Mouse (Mus musculus) ES-Bruce4 (cell line): ENCODE measurements around the gene Egflam. TPM values are rescaled to one million over a fixed set of nuclear protein-coding genes. Genes with fewer than 3 reads are reported as not detected.

Source experiments
- H3K27ac ChIP-seq: 2 replicates; pipeline ENCODE4 v1.5.1; 2012; ENCODE audit warnings: low read length, inconsistent platforms; ENCODE audit not compliant: insufficient read depth
- H3K27me3 ChIP-seq: 2 replicates; pipeline ENCODE4 v1.6.1; 2012; ENCODE audit warnings: mild to moderate bottlenecking, low read length, inconsistent platforms; ENCODE audit not compliant: control insufficient read depth, poor library complexity, insufficient read depth, severe bottlenecking
- H3K36me3 ChIP-seq: 2 replicates; pipeline ENCODE4 v1.6.1; 2012; ENCODE audit warnings: inconsistent platforms, mild to moderate bottlenecking, low read length, moderate library complexity; ENCODE audit not compliant: control insufficient read depth, poor library complexity, insufficient read depth, severe bottlenecking
- H3K4me1 ChIP-seq: one replicate; pipeline ENCODE4 v1.8.1; 2011; ENCODE audit warnings: low read length; ENCODE audit not compliant: control insufficient read depth, insufficient read depth
- H3K4me3 ChIP-seq: 2 replicates; pipeline ENCODE4 v1.5.1; 2011; ENCODE audit warnings: low read depth, mild to moderate bottlenecking, low read length
- H3K9ac ChIP-seq: 2 replicates; pipeline ENCODE4 v1.6.1; 2012; ENCODE audit warnings: low read depth, mild to moderate bottlenecking, inconsistent platforms; ENCODE audit not compliant: poor library complexity, severe bottlenecking
- H3K9me3 ChIP-seq: replicated peaks from 2 replicates; pipeline ENCODE4 v1.6.1; 2012; ENCODE audit warnings: mild to moderate bottlenecking, low read length, inconsistent platforms; ENCODE audit not compliant: control insufficient read depth, poor library complexity, insufficient read depth, severe bottlenecking
- CTCF ChIP-seq: IDR thresholded peaks from one replicate; pipeline ENCODE4 v1.8.1; 2011; ENCODE audit warnings: low read depth, low read length
- EP300 ChIP-seq: IDR thresholded peaks from 2 replicates; pipeline ENCODE4 v1.6.1; 2011; ENCODE audit warnings: low read depth, low read length; ENCODE audit not compliant: insufficient read depth
- POLR2A ChIP-seq: IDR thresholded peaks from one replicate; pipeline ENCODE4 v1.8.1; 2011; ENCODE audit warnings: low read length; ENCODE audit not compliant: insufficient read depth
- polyA plus RNA-seq: library from polyadenylated mRNA; stranded (reverse); fragments of >200 nt; gene quantifications from 2 replicates; pipeline ENCODE4 v1.2.4, GENCODE M21; 2011; ENCODE audit warnings: low read depth; ENCODE audit not compliant: missing spikeins, insufficient read depth, insufficient read length

Gene Egflam
- polyA plus RNA-seq, 1 experiment: 1.8 TPM

GRCm38 (mm10) chr15:7299892-7300291 lies 98.3 kb downstream of the Egflam start:
- no peaks in the 10 kb centered on the region for H3K36me3 ChIP-seq
- no peaks in the 10 kb centered on the region for H3K4me1 ChIP-seq
- no peak overlapping the region for H3K27ac ChIP-seq
- TF ChIP-seq CTCF: no peak
- no peak for TF ChIP-seq EP300
- TF ChIP-seq POLR2A: no peak
- no peak overlapping the region for H3K9ac ChIP-seq
- no peaks in the 10 kb centered on the region; the same call in 1 of the 2 replicates for H3K27me3 ChIP-seq
- H3K4me3 ChIP-seq: no peak overlapping the region
- H3K9me3 ChIP-seq: no peaks in the 10 kb centered on the region

GRCm38 (mm10) chr15:7295199-7295598 lies 103.0 kb downstream of the Egflam start:
- no peak for TF ChIP-seq EP300
- TF ChIP-seq CTCF: no peak
- no peak for TF ChIP-seq POLR2A
- H3K27ac ChIP-seq: no peak overlapping the region
- H3K9me3 ChIP-seq: no peaks in the 10 kb centered on the region
- no peak overlapping the region for H3K4me3 ChIP-seq
- H3K27me3 ChIP-seq: no peaks in the 10 kb centered on the region
- no peaks in the 10 kb centered on the region for H3K36me3 ChIP-seq
- H3K4me1 ChIP-seq: no peaks in the 10 kb centered on the region
- H3K9ac ChIP-seq: no peak overlapping the region

- no peaks in the 10 kb centered on the region for H3K27me3 ChIP-seq
- no peak overlapping the region for H3K27ac ChIP-seq
- TF ChIP-seq CTCF (no peak), POLR2A (no peak), EP300 (no peak)
- no peaks in the 10 kb centered on the region for H3K9me3 ChIP-seq
- no peaks in the 10 kb centered on the region for H3K4me1 ChIP-seq
- H3K36me3 ChIP-seq: no peaks in the 10 kb centered on the region
- no peak overlapping the region for H3K9ac ChIP-seq
- H3K4me3 ChIP-seq: no peak overlapping the region
These were observed 105.3 kb downstream of the Egflam start for GRCm38 (mm10) chr15:7292854-7293253.

GRCm38 (mm10) chr15:7290003-7290402 lies 108.2 kb downstream of the Egflam start:
- Histone ChIP-seq H3K4me1 (no peaks in the 10 kb centered on the region), H3K9me3 (no peaks in the 10 kb centered on the region), H3K27ac (no peak overlapping the region), H3K27me3 (no peaks in the 10 kb centered on the region), H3K36me3 (no peaks in the 10 kb centered on the region), H3K9ac (no peak overlapping the region), H3K4me3 (no peak overlapping the region)
- TF ChIP-seq CTCF: no peak
- no peak for TF ChIP-seq EP300

GRCm38 (mm10) chr15:7289516-7289915 lies 108.7 kb downstream of the Egflam start:
- Histone ChIP-seq H3K9ac (no peak overlapping the region), H3K9me3 (no peaks in the 10 kb centered on the region), H3K27ac (no peak overlapping the region), H3K4me3 (no peak overlapping the region), H3K4me1 (no peaks in the 10 kb centered on the region), H3K36me3 (no peaks in the 10 kb centered on the region), H3K27me3 (no peaks in the 10 kb centered on the region)
- TF ChIP-seq POLR2A: no peak
- no peak for TF ChIP-seq CTCF
- TF ChIP-seq EP300: no peak

GRCm38 (mm10) chr15:7288841-7289424 lies 109.3 kb downstream of the Egflam start:
- Histone ChIP-seq H3K4me1 (no peaks in the 10 kb centered on the region), H3K9me3 (no peaks in the 10 kb centered on the region), H3K4me3 (no peak overlapping the region), H3K36me3 (no peaks in the 10 kb centered on the region), H3K9ac (no peak overlapping the region), H3K27ac (no peak overlapping the region), H3K27me3 (no peaks in the 10 kb centered on the region)
- no peak for TF ChIP-seq CTCF
- TF ChIP-seq EP300: no peak
- no peak for TF ChIP-seq POLR2A
